Mouse (Mus musculus) ovary, postnatal 10 days (tissue): ENCODE results near the gene Phf23.

Source experiments
- DNase-seq: peaks from one replicate; pipeline ENCODE4 v3.0.0; 2022; ENCODE audit warnings: low spot score

Gene Phf23

GRCm38 (mm10) chr11:70023481-70024150 lies 28.0 kb downstream of the Phf23 start:
- DNase-seq: no peak

- no peak for DNase-seq
Measured at GRCm38 (mm10) chr11:70024151-70024514, 28.6 kb downstream of the Phf23 start.

- no peak for DNase-seq
Measured at GRCm38 (mm10) chr11:70026689-70027088, 31.1 kb downstream of the Phf23 start.

GRCm38 (mm10) chr11:70027397-70027796 lies 31.8 kb downstream of the Phf23 start:
- DNase-seq: no peak

- no peak for DNase-seq
Measured at GRCm38 (mm10) chr11:70028401-70029129, 33.0 kb downstream of the Phf23 start.

GRCm38 (mm10) chr11:70029130-70029801 lies 33.7 kb downstream of the Phf23 start:
- DNase-seq: no peak

- DNase-seq: no peak
Measured at GRCm38 (mm10) chr11:70029829-70030550, 34.4 kb downstream of the Phf23 start.

- no peak for DNase-seq
Measured at GRCm38 (mm10) chr11:70030651-70031320, 35.2 kb downstream of the Phf23 start.

GRCm38 (mm10) chr11:70031321-70031670 lies 35.7 kb downstream of the Phf23 start:
- DNase-seq: no peak

GRCm38 (mm10) chr11:70038174-70038573 lies 42.6 kb downstream of the Phf23 start:
- DNase-seq: no peak

GRCm38 (mm10) chr11:70039631-70040030 lies 44.1 kb downstream of the Phf23 start:
- no peak for DNase-seq

GRCm38 (mm10) chr11:70040184-70040583 lies 44.6 kb downstream of the Phf23 start:
- DNase-seq: no peak

GRCm38 (mm10) chr11:70042309-70043085 lies 46.9 kb downstream of the Phf23 start:
- DNase-seq: no peak

- no peak for DNase-seq
Measured at GRCm38 (mm10) chr11:70043665-70044064, 48.1 kb downstream of the Phf23 start.

GRCm38 (mm10) chr11:70045435-70045834 lies 49.9 kb downstream of the Phf23 start:
- DNase-seq: no peak

- no peak for DNase-seq
Measured at GRCm38 (mm10) chr11:70049366-70049765, 53.8 kb downstream of the Phf23 start.
